Mouse (Mus musculus) heart, postnatal 0 days (tissue): ENCODE measurements around the gene Kri1.

Source experiments
- CTCF ChIP-seq: IDR thresholded peaks from 2 replicates; pipeline ENCODE4 v1.5.1; 2016; ENCODE audit warnings: antibody characterized with exemption, control low read depth, low read depth
- EP300 ChIP-seq: IDR thresholded peaks from 2 replicates; pipeline ENCODE4 v1.6.1; 2016; ENCODE audit warnings: antibody characterized with exemption, low read depth

DNA sequence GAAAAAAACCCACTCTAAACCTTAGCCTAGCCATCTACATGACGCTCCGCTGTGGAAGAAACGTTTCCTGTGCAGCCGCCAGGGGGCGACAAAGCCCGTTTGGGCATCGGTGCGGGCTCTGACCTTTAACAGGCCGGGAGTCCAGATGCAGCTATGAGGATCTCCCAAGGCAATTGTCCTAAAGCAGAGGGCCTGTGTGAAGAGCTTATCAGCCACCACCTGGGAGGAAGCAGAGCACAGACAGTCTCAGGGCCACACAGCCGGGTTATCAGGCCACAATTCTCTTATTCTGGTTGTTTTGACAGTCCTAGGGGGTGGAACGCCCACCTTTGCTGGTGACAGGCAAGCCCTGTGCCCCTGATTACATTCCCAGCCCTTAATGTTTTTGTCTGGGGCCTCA lies 25.6 kb upstream of the Kri1 start:
- TF ChIP-seq CTCF: peak; percentile 96
- TF ChIP-seq EP300: no peak
